Comparison of ENCODE assay signal across 14 mouse cellular contexts in the genomic region with DNA sequence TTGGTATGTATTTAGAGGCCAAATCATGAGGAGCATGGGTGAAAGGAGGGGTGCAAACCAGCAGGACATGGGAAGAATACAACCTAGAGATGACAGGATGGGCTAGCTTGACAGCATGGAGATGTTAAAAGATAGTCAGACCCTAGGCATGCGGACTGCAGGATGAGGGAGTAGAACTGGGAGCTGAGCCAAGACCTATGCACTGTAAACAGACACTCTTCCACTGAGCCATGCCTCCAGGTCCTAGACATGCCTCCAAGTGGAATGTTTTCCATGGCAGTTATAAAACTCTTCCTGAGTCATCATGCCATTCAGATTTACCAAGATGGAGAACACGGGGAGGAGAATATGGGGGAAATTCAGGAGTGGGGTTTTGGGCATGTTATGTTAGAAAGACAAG.
"Had no signal": no experiment of that assay in that cellular context is flagged by ENCODE, and none has a peak within 500 bp of the region (broad histone marks: within the 10 kb centered on the region; RNA-seq: fewer than 3 reads in every experiment).

No protein-coding gene starts in this region.

- H3K4me1 ChIP-seq: midbrain, embryonic 10.5 days; neural tube, embryonic 13.5 days had no signal

- H3K9ac ChIP-seq: liver, embryonic 14.5 days; neural tube, embryonic 13.5 days had no signal

- DNase-seq: kidney, adult 8-10 months; kidney, postnatal 25 days; lung, adult 18-20 months; lung, postnatal 36 days; retina, postnatal 1 day; right cerebral cortex, postnatal 14 days; thymus, adult 2 months; thymus, postnatal 36 days had no signal

- ATAC-seq: intestine, postnatal 0 days; midbrain, embryonic 16.5 days had no signal

- H3K4me3 ChIP-seq: left cerebral cortex, adult 2 months; midbrain, embryonic 10.5 days; neural tube, embryonic 13.5 days had no signal

- H3K27ac ChIP-seq: left cerebral cortex, adult 2 months; liver, embryonic 14.5 days; midbrain, embryonic 10.5 days; neural tube, embryonic 13.5 days had no signal

- H3K4me2 ChIP-seq: neural tube, embryonic 13.5 days had no signal

- H3K36me3 ChIP-seq: midbrain, embryonic 10.5 days; neural tube, embryonic 13.5 days had no signal

- H3K27me3 ChIP-seq: neural tube, embryonic 13.5 days had no signal
